Mouse (Mus musculus): ENCODE data around the gene Coil.

DNA sequence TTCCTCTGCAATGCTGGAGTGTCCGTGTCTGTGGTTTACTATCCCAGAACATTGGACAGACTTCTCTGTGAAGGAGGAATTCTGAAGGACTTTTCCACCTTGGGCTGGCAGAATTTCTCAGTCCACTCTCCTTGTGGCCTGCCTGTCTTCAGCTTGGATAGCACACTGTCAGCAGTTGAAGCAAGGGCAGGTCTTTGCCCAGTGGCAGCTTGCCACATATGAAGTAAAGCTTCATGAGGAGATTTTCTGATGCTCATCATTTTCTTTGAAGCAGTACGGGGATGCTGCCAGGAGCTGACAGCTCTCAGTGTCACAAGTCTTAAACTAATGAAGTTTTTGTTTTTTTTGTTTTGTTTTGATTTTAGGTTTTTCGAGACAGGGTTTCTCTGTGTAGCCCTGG, 11.2 kb upstream of the Coil start:
- TF ChIP-seq POLR2A (IDR thresholded peaks at IDR 0.05; ENCODE audit: insufficient read depth, low read depth, low read length) (no peak), CTCF (IDR thresholded peaks at IDR 0.05) (no peak)

Measured in heart, adult 2 months (tissue).